Mouse (Mus musculus) stomach, embryonic 16.5 days (tissue): Measurements from ENCODE around the gene Lpar3. TPM values are rescaled to one million over a fixed set of nuclear protein-coding genes. Genes with fewer than 3 reads are reported as not detected.

Source experiments
- ATAC-seq: fragments of 200-750 bp; cut with Nextera tagmentation; 2 replicates; pipeline ENCODE4 v1.8.0; 2017; ENCODE audit warnings: moderate number of reproducible peaks, moderate TSS enrichment; ENCODE audit not compliant: insufficient read depth, low FRiP score
- H3K27ac ChIP-seq: fragments of 300-500 bp; sonication (generic); 2 replicates; pipeline ENCODE4 v1.5.1; 2014; ENCODE audit warnings: low read length
- H3K27me3 ChIP-seq: fragments of 300-500 bp; sonication (generic); 2 replicates; pipeline ENCODE4 v1.6.1; 2014; ENCODE audit warnings: low read length, control low read depth, mixed read lengths; ENCODE audit not compliant: control insufficient read depth, insufficient read depth
- H3K36me3 ChIP-seq: fragments of 300-500 bp; sonication (generic); 2 replicates; pipeline ENCODE4 v1.6.1; 2014; ENCODE audit warnings: low read length; ENCODE audit not compliant: control insufficient read depth, insufficient read depth
- H3K4me1 ChIP-seq: fragments of 300-500 bp; sonication (generic); 2 replicates; pipeline ENCODE4 v1.6.1; 2014; ENCODE audit warnings: low read length, control low read depth, mixed read lengths; ENCODE audit not compliant: control insufficient read depth, insufficient read depth
- H3K4me2 ChIP-seq: fragments of 300-500 bp; sonication (generic); 2 replicates; pipeline ENCODE4 v1.6.1; 2014; ENCODE audit warnings: low read depth, low read length, mixed read lengths
- H3K4me3 ChIP-seq: fragments of 300-500 bp; sonication (generic); replicated peaks from 2 replicates; pipeline ENCODE4 v1.5.1; 2014; ENCODE audit warnings: mild to moderate bottlenecking, low read length
- H3K9ac ChIP-seq: fragments of 300-500 bp; sonication (generic); 2 replicates; pipeline ENCODE4 v1.6.1; 2014; ENCODE audit warnings: low read length
- H3K9me3 ChIP-seq: fragments of 300-500 bp; sonication (generic); replicated peaks from 2 replicates; pipeline ENCODE4 v1.6.1; 2016; ENCODE audit warnings: low read length, control low read depth; ENCODE audit not compliant: control insufficient read depth
- WGBS: fragments of 180-500 bp; shearing (Covaris S2); extraction: QIAGEN DNeasy Blood & Tissue Kit; methylation state at CpG from one replicate; pipeline ENCODE4 v1.1.7; 2014; 5-methylcytosine and 5-hydroxymethylcytosine counted together
- polyA plus RNA-seq: library from polyadenylated mRNA; unstranded; fragments of >200 nt; fragmentation: Nextera tagmentation; extraction: Ambion mirVana; gene quantifications from 2 replicates; pipeline ENCODE4 v1.2.1, GENCODE M21; 2015

The Lpar3 gene
- polyA plus RNA-seq, 1 experiment from 2014 or later: 1.3 TPM

DNA sequence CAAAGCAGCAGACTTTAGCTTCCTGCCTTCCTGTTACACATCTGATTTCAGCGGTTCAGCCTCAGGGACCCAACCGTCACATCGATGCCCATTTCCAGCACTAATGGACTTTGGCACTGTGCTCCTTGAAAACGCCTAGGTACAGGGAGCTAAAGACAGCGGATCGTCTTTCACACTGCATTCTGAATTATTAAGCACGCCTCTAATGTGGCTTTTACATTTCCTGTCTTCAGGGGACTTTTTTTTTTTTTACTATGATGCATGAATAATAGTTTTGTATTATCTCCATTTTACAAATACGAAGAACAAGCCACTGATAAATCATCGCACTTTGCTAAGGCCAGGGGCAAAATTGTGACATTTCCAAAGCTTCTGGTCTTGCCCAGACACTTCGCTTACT, 34.7 kb upstream of the Lpar3 start:
- H3K36me3 ChIP-seq: no peaks in the 10 kb centered on the region
- 78% methylated on average over 10 of the region's 10 CpGs for WGBS
- H3K9ac ChIP-seq: no peak overlapping the region
- H3K4me2 ChIP-seq: no peak overlapping the region
- no peaks in the 10 kb centered on the region for H3K4me1 ChIP-seq
- no peak overlapping the region for H3K4me3 ChIP-seq
- H3K9me3 ChIP-seq: no peaks in the 10 kb centered on the region
- H3K27ac ChIP-seq: no peak overlapping the region
- no peak for ATAC-seq
- no peaks in the 10 kb centered on the region for H3K27me3 ChIP-seq

DNA sequence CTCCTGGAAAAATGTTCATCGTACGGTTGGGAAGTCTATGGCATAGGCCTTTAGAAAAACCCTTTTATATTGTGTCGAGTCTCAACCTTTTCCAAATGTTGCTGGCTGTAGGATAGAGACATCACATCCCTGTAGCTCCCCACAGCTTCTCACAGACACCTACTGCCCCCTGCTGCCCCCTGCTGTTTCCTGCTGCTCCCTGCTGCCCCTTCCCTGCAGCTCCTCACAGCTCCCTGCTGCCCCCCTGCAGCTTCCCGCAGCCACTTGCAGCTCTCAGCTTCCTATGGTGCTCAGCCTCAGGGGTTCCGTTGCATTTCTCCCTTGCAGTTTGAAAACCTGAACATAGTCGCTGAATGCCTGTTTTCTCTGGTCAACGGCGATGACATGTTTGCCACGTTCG, 30.8 kb upstream of the Lpar3 start:
- Histone ChIP-seq H3K36me3 (no peaks in the 10 kb centered on the region), H3K4me2 (no peak overlapping the region), H3K27me3 (no peaks in the 10 kb centered on the region), H3K4me3 (no peak overlapping the region), H3K9ac (no peak overlapping the region), H3K4me1 (no peaks in the 10 kb centered on the region), H3K9me3 (no peaks in the 10 kb centered on the region), H3K27ac (no peak overlapping the region)
- ATAC-seq: no peak
- WGBS: 70% methylated on average over 10 of the region's 10 CpGs

DNA sequence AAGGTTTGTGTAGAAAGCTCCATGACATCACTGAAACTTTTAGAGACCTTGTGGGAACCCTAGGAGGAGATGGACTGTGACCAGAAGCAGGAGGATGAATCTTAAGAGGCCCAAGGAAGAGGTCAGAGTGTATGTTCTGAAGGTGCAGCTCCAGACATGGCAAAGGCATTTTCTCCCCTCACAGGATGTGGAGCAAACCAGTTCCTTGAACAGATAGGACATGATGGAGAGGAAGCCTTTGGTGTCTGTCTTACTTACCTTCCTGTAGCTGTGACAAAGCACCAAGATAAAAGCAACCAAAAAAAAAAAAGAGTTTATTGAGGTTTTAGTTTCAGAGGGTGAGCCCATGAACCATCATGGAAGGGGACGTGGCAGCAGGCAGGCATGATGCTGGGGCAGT, 28.3 kb upstream of the Lpar3 start:
- no peaks in the 10 kb centered on the region for H3K9me3 ChIP-seq
- no peak for ATAC-seq
- no peak overlapping the region for H3K4me3 ChIP-seq
- 85% methylated on average over 1 of the region's 1 CpGs for WGBS
- no peaks in the 10 kb centered on the region for H3K36me3 ChIP-seq
- no peak overlapping the region for H3K4me2 ChIP-seq
- no peak overlapping the region for H3K27ac ChIP-seq
- no peaks in the 10 kb centered on the region for H3K4me1 ChIP-seq
- no peak overlapping the region for H3K9ac ChIP-seq
- no peaks in the 10 kb centered on the region for H3K27me3 ChIP-seq

DNA sequence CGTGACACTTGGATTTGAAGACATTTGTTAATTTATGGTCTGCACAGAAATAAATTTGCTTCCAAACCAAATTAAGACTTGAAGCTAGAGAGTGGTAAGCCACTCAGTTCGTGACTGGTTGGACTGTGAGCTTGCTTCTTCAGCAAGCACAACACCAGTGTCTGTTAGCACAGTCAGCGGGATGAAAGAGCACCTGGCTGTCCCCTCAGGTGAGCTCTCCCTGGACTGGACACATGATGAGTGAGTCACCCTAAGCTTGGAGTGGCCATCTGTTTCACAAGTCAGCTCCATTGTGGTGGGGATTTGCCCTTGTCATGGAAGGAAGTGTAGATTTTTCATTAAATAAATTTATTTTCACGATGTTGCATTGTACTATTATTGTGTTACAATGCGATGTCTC, 25.6 kb upstream of the Lpar3 start:
- 79% methylated on average over 5 of the region's 5 CpGs for WGBS
- ATAC-seq: no peak
- H3K4me1 ChIP-seq: no peaks in the 10 kb centered on the region

DNA sequence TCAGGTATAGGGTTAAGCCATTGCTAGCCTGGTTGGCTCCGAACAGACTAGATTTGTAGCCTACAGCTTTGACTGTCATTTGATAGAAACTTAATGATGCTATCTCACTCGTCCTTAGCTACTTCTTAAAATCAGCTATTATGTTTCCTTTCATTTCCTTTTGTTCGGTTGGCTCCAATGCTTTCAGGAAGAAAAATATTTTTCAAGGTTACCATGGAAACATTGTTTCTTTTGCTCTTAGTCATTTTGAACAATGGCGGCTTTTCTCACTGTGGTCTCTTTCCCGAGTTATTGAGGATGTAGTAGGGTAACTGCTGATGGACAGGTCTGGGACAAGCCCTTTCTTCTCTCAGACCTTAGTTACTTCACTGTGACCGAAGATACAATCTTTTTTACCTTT, 24.5 kb upstream of the Lpar3 start:
- Histone ChIP-seq H3K9ac (no peak overlapping the region), H3K9me3 (no peaks in the 10 kb centered on the region), H3K4me3 (no peak overlapping the region), H3K36me3 (no peaks in the 10 kb centered on the region), H3K27ac (no peak overlapping the region), H3K4me1 (no peaks in the 10 kb centered on the region), H3K4me2 (no peak overlapping the region), H3K27me3 (no peaks in the 10 kb centered on the region)
- no peak for ATAC-seq
- 49% methylated on average over 6 of the region's 6 CpGs for WGBS

More for the DNA sequence above, 25.6 kb upstream of the Lpar3 start:
- H3K36me3 ChIP-seq: no peaks in the 10 kb centered on the region
- no peak overlapping the region for H3K4me2 ChIP-seq
- no peak overlapping the region for H3K27ac ChIP-seq
- H3K4me3 ChIP-seq: no peak overlapping the region
- no peaks in the 10 kb centered on the region for H3K9me3 ChIP-seq
- H3K9ac ChIP-seq: no peak overlapping the region
- H3K27me3 ChIP-seq: no peaks in the 10 kb centered on the region

DNA sequence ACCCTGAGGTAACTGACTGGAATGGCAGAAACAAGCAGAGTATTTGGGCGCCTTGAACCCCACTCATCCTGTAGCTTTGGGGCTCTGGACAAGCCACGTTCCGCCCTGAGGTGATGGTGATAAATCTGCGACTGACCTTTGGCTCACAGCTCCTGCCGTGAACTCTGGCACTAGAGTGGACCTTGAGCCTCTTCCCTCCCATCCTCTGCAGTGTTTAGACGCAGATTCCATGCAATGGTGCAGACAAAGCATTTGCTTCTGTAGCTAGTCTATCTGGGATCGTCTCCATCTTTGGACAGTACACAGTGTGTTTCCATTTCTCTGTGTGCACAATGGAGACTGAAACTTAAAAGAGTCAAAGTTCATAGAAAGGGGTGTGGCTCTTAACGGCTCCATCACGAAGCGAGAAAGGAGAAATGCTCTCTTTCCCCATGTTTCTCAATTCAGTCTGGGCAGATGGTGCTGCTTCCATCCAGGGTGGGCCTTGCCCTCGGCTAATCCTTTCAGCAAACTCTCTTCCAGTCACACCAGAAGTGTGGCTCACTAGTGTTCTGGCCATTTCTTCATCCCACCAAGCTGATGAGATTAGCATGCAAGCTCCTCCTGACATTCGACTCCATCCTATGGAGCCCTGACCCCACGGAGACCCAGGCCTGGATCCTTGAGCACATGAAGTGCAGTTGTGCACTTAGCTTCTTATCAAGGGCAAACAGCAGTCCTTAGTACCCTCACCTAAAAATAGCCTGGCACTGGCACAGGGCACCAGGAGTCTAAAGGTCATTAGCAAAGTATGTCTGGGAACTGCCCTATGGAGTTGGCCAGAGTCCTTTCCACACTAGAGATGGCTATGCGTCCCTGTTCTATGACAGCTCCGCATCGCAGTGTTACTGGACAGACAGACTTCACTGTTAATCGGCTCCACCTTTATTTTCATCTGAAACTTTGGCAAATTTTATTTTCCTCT, 23.7 kb upstream of the Lpar3 start:
- Histone ChIP-seq H3K27me3 (no peaks in the 10 kb centered on the region), H3K9ac (no peak overlapping the region), H3K4me3 (no peak overlapping the region), H3K4me1 (no peaks in the 10 kb centered on the region), H3K36me3 (no peaks in the 10 kb centered on the region), H3K4me2 (no peak overlapping the region), H3K27ac (no peak overlapping the region), H3K9me3 (no peaks in the 10 kb centered on the region)
- no peak for ATAC-seq
- WGBS: 68% methylated on average over 17 of the region's 17 CpGs

DNA sequence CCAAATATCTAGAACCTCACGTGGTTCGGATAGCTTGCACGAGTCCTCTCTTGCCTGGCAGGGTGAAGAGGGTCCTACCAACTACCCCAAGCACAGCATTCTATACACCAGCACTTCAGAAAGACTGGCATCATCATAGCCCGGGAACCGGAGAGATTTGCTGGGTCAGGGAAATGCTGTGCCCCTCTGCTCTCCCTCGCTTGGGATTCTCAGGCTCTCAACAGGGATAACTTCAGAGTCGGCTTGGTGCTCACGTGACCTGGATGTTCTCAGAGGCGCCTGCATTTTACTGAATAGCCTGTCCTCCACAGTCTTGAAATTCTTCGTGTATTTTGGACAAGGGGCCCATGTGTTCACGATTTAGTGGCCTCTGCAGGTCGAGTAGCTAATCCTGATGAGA, 23.0 kb upstream of the Lpar3 start:
- no peak for ATAC-seq
- Histone ChIP-seq H3K4me2 (no peak overlapping the region), H3K27ac (no peak overlapping the region), H3K4me1 (no peaks in the 10 kb centered on the region), H3K9me3 (no peaks in the 10 kb centered on the region), H3K9ac (no peak overlapping the region), H3K36me3 (no peaks in the 10 kb centered on the region), H3K27me3 (no peaks in the 10 kb centered on the region), H3K4me3 (no peak overlapping the region)
- 81% methylated on average over 12 of the region's 12 CpGs for WGBS

DNA sequence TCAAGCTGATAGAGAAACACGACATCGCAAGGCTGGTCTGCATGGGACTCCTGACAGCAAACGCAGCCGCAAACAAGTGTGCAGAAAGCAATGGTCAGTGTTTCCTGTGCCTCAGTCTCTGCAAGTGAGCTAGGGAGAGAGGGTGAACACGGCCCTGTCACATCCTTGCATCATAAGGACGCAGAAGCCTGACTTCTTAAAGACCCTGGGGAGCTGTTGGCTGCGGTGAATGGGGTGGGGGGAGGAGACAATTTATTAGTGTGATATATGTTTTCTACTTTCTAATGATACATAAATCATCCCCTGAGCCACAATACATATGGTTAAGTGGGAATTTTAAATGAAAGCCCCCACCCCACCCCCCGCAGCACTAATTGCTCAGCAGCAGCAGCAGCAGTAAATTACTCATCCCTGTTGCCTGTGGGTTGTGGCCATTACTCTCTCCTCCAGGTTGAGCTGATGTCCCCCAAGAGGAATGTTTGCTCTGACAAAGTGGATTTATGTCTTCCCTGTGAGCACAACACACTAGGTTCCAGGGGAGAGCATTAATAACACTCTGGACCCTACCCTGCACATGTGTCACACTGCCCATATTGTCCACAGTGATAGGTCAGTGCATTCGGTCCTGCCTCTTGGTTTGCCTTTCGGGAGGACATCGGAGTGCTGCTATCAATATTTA, 21.8 kb upstream of the Lpar3 start:
- H3K27me3 ChIP-seq: no peaks in the 10 kb centered on the region
- H3K9me3 ChIP-seq: no peaks in the 10 kb centered on the region
- no peak for ATAC-seq
- no peak overlapping the region for H3K4me3 ChIP-seq
- H3K9ac ChIP-seq: no peak overlapping the region
- no peaks in the 10 kb centered on the region for H3K36me3 ChIP-seq
- no peak overlapping the region for H3K27ac ChIP-seq
- no peak overlapping the region for H3K4me2 ChIP-seq
- WGBS: 54% methylated on average over 11 of the region's 11 CpGs
- no peaks in the 10 kb centered on the region for H3K4me1 ChIP-seq

DNA sequence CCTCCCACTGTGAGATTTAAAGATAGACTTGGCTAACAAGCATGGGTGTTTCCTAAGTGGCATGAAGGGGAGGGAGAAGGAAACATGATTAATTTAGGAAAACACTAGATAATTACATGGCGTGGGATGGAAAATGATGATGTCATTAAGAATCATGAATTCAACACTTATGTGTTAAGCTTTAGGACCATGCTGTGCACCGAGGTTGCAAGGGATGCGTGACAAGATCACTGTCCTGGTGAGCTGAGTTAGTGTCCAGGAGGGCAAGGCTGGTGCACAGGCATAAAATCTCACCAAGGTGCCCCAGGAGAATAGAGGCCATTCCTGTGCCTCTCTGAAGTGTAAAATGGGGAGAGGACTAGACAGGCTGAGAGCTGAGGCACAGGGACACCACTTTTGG, 21.3 kb upstream of the Lpar3 start:
- H3K4me3 ChIP-seq: no peak overlapping the region
- 58% methylated on average over 3 of the region's 3 CpGs for WGBS
- H3K9ac ChIP-seq: no peak overlapping the region
- H3K9me3 ChIP-seq: no peaks in the 10 kb centered on the region
- no peak overlapping the region for H3K27ac ChIP-seq
- no peaks in the 10 kb centered on the region for H3K27me3 ChIP-seq
- no peaks in the 10 kb centered on the region for H3K4me1 ChIP-seq
- no peaks in the 10 kb centered on the region for H3K36me3 ChIP-seq
- no peak for ATAC-seq
- no peak overlapping the region for H3K4me2 ChIP-seq
